Mouse (Mus musculus): ENCODE results near the gene Olfr959. TPM values are rescaled to one million over a fixed set of nuclear protein-coding genes. Genes with fewer than 3 reads are reported as not detected.

Olfr959 gene
- polyA plus RNA-seq (2017; shearing (Covaris generic)), result not detected

GRCm38 (mm10) chr9:39575469-39575868 is at the start of gene Olfr959:
TSS of gene Olfr959 (minus strand) at chr9:39575569.

GRCm38 (mm10) chr9:39621073-39621472 is 45.7 kb upstream of the Olfr959 start, which contains the start of gene Olfr960:
TSS of gene Olfr960 (plus strand) at chr9:39621373.

DNA sequence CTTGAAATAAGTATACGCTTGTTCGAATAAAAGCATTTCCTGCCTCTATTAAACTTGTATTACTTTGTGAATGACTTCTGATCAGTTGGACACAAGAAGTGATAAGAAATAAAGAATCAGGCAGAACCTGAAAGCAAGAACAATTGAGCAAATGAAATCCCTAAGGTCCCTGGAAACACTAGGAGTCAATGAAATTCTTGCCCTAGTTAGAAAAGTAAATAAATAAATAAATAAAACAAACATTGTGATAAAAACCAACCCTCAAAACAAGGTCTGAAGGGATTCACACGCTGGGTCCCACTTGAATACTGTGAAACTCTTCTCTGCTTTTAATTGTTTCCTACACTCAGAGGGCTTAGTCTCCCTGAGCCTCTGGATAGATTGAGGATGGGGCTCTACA is 35.0 kb upstream of the Olfr959 start, which contains the start of gene Olfr148:
Gene Olfr148 (plus strand): TSS at position 301 of the 400 bp plus-strand sequence.

DNA sequence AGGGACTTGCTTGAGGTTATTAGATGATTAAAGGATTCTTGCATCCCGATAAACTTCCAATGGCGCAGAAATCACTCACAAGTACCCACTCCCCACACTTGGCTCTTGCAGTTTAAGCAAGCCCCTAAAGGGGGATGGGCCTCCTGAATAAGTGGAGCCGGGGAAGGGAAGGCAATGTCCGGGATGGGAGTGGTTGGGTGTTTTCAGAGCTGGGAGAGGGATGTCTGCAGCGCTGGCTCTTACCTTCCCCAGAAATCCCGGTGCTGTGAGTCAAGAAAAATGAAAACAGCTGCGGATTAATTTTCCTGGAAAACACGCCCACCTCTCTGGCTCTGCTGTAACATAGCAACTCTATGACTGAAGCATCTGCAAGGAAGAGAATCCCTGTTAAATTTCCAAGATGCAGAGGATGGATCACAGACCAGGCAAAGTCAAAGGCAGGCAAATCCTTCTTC is 28.7 kb upstream of the Olfr959 start, which contains the start of gene AW551984:
Gene AW551984 (minus strand): TSS at position 405 of the 455 bp plus-strand sequence.

DNA sequence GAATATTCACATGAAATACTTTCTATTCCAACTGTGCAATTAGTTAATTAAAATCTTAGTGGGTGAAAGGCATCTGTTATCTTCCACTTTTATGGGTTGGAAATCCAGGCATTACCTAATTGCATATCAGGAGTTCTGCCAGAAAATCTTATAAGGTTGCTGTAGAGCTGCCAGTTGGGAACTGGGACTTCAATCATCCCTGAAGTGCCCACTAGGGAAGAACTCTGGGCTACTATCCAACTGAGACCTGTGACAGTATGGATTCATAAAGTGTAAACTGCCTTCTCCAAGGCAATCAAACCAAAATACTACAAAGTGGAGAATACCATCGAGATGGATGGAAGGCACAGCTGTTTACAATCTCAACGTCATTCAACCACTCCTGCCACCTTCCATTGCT is 21.4 kb downstream of the Olfr959 start, which contains the start of gene Olfr958:
Gene Olfr958 (minus strand): TSS at position 109 of the 400 bp plus-strand sequence.

Other genes starting within 250 kb of the Olfr959 start
- gene Olfr948, start 249.5 kb downstream of the Olfr959 start, polyA plus RNA-seq (2017; shearing (Covaris generic)), result 0.24 TPM
- not detected for gene Olfr951, start 188.2 kb downstream of the Olfr959 start, polyA plus RNA-seq (2017; shearing (Covaris generic))
- gene Olfr952, start 148.4 kb downstream of the Olfr959 start, polyA plus RNA-seq (2017; shearing (Covaris generic)), result not detected
- gene Olfr954, start 118.9 kb downstream of the Olfr959 start, polyA plus RNA-seq (2017; shearing (Covaris generic)), result not detected
- not detected for gene Olfr955, start 103.6 kb downstream of the Olfr959 start, polyA plus RNA-seq (2017; shearing (Covaris generic))
- not detected for gene Olfr44, start 81.6 kb downstream of the Olfr959 start, polyA plus RNA-seq (2017; shearing (Covaris generic))
- not detected for gene Olfr957, start 59.8 kb downstream of the Olfr959 start, polyA plus RNA-seq (2017; shearing (Covaris generic))
- 0.27 TPM for gene Olfr958, start 21.5 kb downstream of the Olfr959 start, polyA plus RNA-seq (2017; shearing (Covaris generic))
- gene AW551984, start 28.8 kb upstream of the Olfr959 start, polyA plus RNA-seq (2017; shearing (Covaris generic)), result 0.41 TPM
- 0.22 TPM for gene Olfr148, start 35.1 kb upstream of the Olfr959 start, polyA plus RNA-seq (2017; shearing (Covaris generic))
- gene Olfr960, start 45.8 kb upstream of the Olfr959 start, polyA plus RNA-seq (2017; shearing (Covaris generic)), result not detected
- gene Olfr961, start 69.5 kb upstream of the Olfr959 start, polyA plus RNA-seq (2017; shearing (Covaris generic)), result 0.51 TPM
- not detected for gene Olfr963, start 91.6 kb upstream of the Olfr959 start, polyA plus RNA-seq (2017; shearing (Covaris generic))
- not detected for gene Olfr149, start 131.5 kb upstream of the Olfr959 start, polyA plus RNA-seq (2017; shearing (Covaris generic))
- gene Olfr965, start 135.8 kb upstream of the Olfr959 start, polyA plus RNA-seq (2017; shearing (Covaris generic)), result not detected
- 0.52 TPM for gene Olfr150, start 155.4 kb upstream of the Olfr959 start, polyA plus RNA-seq (2017; shearing (Covaris generic))
- not detected for gene Olfr967, start 170.7 kb upstream of the Olfr959 start, polyA plus RNA-seq (2017; shearing (Covaris generic))
- not detected for gene Olfr968, start 207.7 kb upstream of the Olfr959 start, polyA plus RNA-seq (2017; shearing (Covaris generic))
- 0.55 TPM for gene Olfr969, start 215.4 kb upstream of the Olfr959 start, polyA plus RNA-seq (2017; shearing (Covaris generic))
- not detected for gene Olfr970, start 233.3 kb upstream of the Olfr959 start, polyA plus RNA-seq (2017; shearing (Covaris generic))

Data from effector memory CD4-positive, alpha-beta T cell, adult 7 months (primary cell).